Mouse (Mus musculus): ENCODE results near the gene Rheb. TPM values are rescaled to one million over a fixed set of nuclear protein-coding genes. Genes with fewer than 3 reads are reported as not detected.
"Not testable (repeated sequence)": the region's sequence is repeated elsewhere in the genome, so short reads cannot be mapped to it uniquely, and the experiment has no call there.

Gene Rheb
- total RNA-seq, 2 experiments from 2014 or later, result 99.3 to 100 TPM

- DNase-seq, result no peak
These were observed 49.5 kb downstream of the Rheb start for GRCm38 (mm10) chr5:24792961-24793360.

GRCm38 (mm10) chr5:24782957-24783356 lies 59.5 kb downstream of the Rheb start:
- DNase-seq, result no peak

- DNase-seq, result peak; percentile 51
These were observed 61.4 kb downstream of the Rheb start for GRCm38 (mm10) chr5:24781048-24781447.

GRCm38 (mm10) chr5:24779881-24780512 lies 62.4 kb downstream of the Rheb start:
- peak; percentile 42 for DNase-seq

GRCm38 (mm10) chr5:24779321-24779720 lies 63.1 kb downstream of the Rheb start:
- DNase-seq, result no peak

- DNase-seq, result no peak
These were observed 63.6 kb downstream of the Rheb start for GRCm38 (mm10) chr5:24778843-24779140.

- DNase-seq, result no peak
These were observed 64.2 kb downstream of the Rheb start for GRCm38 (mm10) chr5:24778082-24778842.

- DNase-seq, result no peak
These were observed 65.7 kb downstream of the Rheb start for GRCm38 (mm10) chr5:24776681-24777080.

GRCm38 (mm10) chr5:24774549-24774948 lies 67.9 kb downstream of the Rheb start:
- not testable (repeated sequence) for DNase-seq

- DNase-seq, result no peak
These were observed 84.6 kb downstream of the Rheb start, which contains the start of gene Crygn for GRCm38 (mm10) chr5:24757816-24758215. TSS of gene Crygn (minus strand) at chr5:24758008.

GRCm38 (mm10) chr5:24756931-24757330 lies 85.5 kb downstream of the Rheb start:
- DNase-seq, result no peak

Other genes with a start within 250 kb of the Rheb start
- 10 to 100 TPM; 89.7 to 96.9 TPM for gene Smarcd3, start 218.2 kb downstream of the Rheb start, total RNA-seq (2021)
- 10 to 100 TPM; 24.5 to 24.6 TPM for gene Nub1, start 157.1 kb downstream of the Rheb start, total RNA-seq (2021)
- gene Wdr86, start 111.9 kb downstream of the Rheb start, total RNA-seq (2021), result 1 to 10 TPM; 2.8 to 3.5 TPM
- not detected for gene Crygn, start 84.6 kb downstream of the Rheb start, total RNA-seq (2021)